Mouse (Mus musculus): ENCODE measurements around the gene Dcpp2. TPM values are rescaled to one million over a fixed set of nuclear protein-coding genes. Genes with fewer than 3 reads are reported as not detected.
"Not testable (repeated sequence)": the region's sequence is repeated elsewhere in the genome, so short reads cannot be mapped to it uniquely, and the experiment has no call there.

Gene Dcpp2
- total RNA-seq (2021) = not detected
- long read RNA-seq, experiment 1 = 0 reads
- long read RNA-seq, experiment 2 = 0 reads

DNA sequence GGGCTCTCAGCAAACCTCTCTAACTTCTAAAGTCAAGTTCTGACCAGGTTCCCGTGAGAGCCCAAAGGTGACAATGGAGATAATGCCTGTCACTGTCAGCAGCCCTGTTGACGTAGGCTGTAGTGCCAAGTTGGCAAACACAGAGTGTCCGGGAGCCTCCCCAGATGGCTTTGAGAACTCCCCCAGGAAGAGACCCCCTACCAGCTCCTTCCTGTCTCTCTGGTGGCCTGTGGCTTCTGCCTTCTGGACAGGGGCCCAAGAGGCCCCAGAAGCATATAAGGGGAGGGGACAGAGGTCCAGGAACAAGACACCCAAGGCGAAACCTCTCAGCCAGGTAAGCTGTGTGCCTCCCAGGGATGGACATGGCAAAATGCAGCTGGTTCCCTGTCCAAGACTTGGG, at the start of gene Dcpp2, which contains the start of gene Dcpp1:
TSS of gene Dcpp2 (plus strand) at position 305 of the 400 bp plus-strand sequence.
TSS of gene Dcpp1 (plus strand) at position 301 of the 400 bp plus-strand sequence.
- not testable (repeated sequence) for DNase-seq (ENCODE audit: low spot score in 2 of 2)

DNA sequence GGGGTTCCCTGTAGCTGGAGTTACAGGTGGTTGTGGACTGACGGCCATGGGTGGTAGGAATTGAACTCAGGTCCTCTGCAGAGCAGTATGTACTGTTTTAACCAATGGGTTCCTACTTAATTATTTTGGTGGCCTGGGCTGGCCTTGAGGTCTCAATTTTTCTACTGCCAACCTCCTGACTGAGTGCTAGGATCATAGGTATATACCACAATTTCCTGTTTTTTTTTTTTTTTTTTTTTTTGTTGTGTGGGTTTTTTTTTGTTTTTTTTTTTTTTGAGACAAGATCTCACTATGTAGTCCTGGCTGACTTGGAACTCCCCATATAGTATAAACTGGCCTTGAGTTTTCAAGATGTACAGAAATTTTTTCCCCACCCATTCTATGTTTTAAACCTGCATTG, 49.5 kb upstream of the Dcpp2 start:
- no peak for DNase-seq (ENCODE audit: low spot score in 2 of 2)

DNA sequence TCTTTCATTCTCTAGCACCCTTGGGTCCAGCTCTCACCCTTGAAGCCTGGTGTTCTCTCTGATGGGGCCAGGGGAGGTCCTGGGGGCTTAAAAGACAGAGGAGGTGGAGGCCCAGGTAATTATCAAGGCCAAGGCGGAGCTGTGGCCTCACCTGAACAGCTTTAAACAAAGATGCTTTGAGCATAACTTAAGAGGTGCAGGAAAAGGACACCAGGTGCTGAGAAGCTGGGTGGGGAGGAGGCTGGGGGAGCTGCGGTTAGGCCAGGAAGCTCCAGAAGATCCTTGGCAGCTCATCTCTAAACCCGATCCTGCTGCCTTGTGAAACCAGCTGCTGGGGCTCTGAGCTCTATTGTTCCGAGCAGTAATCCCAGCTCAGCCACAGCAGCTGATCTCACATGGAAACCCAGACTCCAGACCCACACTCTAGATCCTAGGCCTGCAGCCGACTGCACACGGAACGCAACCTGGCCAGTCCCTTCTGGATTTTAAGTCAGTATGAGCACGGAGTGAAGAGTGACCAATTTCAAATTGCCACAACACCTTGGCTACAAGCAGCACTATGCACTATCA, 44.6 kb upstream of the Dcpp2 start, which contains the start of gene Prss33:
TSS of gene Prss33 (minus strand) at position 51 of the 570 bp plus-strand sequence.
- DNase-seq (ENCODE audit: low spot score in 2 of 2) = no peak

DNA sequence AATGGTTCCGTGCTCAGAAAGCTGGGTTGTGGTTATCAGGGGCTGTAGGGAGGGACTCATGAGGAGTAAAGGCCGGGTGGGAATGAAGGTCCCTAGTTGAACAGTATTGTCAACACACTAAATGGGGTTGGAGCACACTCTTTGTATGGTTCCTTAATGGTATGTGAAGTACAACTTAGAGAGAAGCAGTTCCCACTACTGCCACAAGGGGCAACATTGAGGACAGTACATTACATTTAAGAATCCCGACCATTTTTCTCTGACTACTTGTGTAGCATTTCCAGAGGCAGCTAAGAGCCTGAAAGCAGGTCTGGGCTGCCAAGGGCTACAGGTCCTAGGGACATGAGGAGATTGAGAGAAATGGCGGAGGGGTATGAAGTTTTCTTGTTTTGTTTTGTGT, 39.5 kb upstream of the Dcpp2 start:
- no peak for DNase-seq (ENCODE audit: low spot score in 2 of 2)

DNA sequence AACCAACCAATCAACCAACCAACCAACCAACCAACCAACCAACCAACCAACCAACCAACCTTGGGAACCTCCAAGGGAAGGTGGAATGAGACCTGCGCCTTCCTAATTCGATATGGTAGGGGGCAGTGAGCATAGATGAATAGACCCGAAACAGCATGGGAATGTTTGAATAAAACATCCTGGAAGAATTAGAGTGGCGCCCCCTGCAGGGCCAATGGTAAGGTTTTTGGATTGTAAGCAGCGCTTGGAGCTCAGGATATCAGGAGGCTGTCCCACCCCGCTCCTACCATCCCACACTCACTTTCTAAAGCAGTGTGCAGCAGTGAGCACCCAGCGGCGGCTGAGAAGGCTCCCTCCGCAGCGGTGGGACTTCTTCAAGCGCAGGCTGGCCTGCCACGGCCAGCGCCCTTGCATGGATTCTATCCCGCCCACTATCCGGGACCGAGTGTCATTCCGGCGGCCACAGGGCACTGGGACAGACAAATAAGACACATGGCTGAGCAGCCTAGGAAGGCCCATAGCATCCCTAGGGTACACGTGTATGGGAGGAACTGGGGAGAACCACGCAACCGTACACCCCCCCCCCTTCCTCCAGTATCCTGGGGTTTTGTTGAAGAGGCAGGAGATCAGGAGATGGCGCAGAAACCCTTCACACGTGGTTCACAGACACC, 37.4 kb upstream of the Dcpp2 start:
- DNase-seq (ENCODE audit: low spot score in 2 of 2) = no peak

DNA sequence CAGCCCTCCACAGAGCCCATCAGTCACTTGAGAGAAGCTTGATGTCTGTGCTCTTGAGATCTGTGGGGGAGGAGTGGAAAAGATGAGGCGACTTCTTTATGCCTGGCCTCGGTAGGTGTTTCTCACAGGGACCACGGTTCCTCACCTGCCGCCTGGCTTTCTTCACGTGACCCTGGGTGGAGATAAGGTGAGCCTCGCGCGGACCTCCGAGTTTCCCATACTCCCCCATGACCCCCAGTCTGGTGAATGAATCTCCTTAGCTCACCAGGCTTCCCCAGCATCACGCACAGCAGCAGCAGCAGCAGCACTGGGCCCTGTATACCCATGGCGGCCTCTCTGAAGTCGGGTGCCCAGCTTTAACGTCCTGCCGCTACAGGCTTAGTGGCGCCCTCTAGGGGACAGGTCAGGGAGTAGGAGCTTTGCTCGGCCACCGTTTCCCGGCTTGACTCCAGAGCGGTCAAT, 36.8 kb upstream of the Dcpp2 start, which contains the start of the genes Prss32 and Prss41:
TSS of gene Prss32 (plus strand) at position 44 of the 462 bp plus-strand sequence.
TSS of gene Prss41 (minus strand) at position 361 of the 462 bp plus-strand sequence.
- DNase-seq (ENCODE audit: low spot score in 2 of 2) = peak in 1 of 2 experiments; percentile 43

DNA sequence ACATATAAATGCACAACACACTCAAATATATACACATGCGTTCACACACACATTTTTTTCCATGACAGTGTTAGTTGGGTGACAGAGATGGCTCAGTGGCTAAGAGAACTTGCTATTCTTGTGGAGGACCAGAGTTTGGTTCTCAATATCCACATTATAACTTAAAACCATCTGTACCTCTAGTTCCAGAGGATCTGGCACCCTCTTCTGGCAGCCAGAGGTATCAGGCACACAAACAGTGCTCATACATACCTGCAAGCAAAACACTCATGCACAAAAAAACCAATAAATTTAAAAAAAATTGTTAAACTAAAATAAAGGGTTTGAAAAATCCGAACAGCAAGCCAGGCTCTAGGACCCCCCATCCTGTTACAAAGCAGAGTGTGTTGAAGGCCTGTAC, 30.7 kb upstream of the Dcpp2 start:
- DNase-seq (ENCODE audit: low spot score in 2 of 2) = no peak

DNA sequence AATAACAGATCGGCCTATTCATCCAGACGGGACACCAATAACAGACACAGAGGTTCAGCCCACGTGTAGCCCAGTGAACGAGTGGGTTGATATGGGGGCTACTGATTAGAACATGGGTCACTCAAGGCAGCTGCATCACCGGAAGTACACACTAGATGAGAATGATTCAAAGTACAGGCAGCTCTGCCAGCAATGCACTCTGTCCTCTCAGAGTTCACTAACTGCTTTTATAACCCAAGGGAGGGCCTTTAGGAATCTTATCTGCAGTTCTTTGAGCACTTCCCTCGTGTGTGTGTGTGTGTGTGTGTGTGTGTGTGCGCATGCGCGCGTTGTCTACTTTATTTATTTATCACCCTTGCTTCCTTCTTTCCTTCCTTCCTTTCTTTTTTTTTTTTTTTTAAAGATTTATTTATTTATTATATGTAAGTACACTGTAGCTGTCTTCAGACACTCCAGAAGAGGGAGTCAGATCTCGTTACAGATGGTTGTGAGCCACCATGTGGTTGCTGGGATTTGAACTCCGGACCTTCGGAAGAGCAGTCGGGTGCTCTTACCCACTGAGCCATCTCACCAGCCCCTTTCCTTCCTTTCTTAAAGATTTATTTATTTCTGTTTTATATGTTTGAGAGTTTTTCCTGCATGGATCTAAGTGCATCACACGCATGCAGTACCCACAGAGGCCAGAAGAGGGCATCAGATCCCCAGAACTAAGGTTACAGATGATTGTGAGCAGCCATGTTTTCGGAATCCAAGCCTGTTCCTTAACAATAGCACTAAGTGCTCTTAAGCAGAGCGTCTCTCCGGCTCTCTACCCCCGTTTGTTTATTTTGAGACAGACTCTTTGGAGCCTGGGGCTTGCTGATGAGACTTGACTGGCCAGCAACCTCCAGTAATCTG, 29.6 kb upstream of the Dcpp2 start:
- peak; percentile 20 to 43 for DNase-seq (ENCODE audit: low spot score in 2 of 2)

DNA sequence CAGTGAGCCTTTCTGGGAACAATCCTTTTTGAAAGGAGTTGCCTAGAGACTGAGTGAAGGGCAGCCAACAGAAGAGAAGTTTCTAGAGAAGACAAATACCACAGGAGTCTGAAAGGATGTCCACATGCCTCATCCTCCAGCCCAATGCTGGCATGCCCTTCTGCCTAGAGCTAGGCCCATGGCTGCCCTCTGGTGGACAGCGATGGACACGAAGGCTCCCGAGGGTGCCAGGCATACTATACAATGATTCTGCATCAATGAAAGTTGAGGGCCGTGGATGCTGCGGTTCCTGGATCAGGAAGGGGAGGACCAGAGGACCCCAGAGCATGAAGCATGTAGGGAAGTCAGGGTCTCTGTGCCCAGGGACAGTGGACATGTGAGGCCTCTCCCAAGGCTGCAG, 27.4 kb upstream of the Dcpp2 start:
- peak in 1 of 2 experiments; percentile 26 for DNase-seq (ENCODE audit: low spot score in 2 of 2)

DNA sequence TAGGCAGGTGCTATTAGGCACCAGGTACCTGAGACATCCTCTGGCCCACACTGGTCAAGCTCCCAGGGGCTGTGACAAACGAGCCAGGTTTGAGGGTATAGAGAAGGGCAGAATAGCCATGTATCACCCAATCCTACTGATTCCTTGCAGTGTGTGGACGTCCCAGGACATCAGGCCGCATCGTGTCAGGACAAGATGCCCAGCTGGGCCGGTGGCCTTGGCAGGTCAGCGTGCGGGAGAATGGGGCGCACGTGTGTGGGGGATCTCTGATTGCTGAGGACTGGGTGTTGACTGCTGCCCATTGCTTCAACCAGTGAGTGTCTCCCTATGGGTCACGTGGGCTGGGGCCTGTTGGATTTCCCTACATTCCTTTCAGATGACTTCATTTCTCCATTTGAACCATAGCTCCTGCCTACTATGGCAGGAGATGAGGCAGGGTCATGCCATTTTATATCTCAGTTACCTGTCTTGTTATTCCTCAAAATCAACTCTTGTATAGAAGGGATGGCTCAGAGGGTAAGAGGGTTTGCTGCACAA, 26.4 kb upstream of the Dcpp2 start:
- no peak for DNase-seq (ENCODE audit: low spot score in 2 of 2)

DNA sequence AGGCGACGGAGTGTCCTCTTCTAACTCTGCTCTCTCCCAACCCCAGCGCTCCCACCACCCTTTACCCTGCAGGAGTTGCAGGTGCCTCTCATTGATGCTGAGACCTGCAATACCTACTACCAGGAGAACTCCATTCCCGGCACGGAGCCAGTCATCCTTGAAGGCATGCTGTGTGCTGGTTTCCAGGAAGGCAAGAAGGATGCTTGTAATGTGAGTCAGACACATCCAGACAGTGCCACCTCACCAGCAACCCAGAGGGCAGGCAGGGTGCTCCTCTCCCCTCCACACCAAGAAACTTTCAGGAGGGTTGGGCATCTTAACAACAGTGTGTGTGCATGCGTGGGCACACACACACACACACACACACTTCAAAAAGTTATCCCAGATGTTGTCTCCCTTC, 23.5 kb upstream of the Dcpp2 start:
- no peak for DNase-seq (ENCODE audit: low spot score in 2 of 2)

DNA sequence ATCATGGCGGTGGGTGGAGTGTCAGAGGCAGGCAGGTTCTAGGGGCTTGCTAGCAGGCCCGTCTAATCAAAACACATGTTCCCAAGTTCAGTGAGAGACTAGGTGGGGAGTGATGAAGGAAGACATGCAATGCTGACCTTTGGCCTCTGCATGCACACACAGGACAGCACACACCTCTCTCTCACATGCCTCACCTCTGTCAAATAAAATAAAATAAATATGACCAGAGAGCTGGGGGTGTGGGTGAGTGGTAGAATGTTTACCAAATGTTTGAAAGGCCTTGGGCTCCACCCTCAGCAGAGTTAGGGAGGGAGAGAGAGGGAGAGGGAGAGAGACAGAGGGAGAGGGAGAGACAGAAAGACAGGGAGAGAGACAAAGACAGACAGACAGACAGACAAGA, 22.8 kb upstream of the Dcpp2 start:
- DNase-seq (ENCODE audit: low spot score in 2 of 2) = no peak

DNA sequence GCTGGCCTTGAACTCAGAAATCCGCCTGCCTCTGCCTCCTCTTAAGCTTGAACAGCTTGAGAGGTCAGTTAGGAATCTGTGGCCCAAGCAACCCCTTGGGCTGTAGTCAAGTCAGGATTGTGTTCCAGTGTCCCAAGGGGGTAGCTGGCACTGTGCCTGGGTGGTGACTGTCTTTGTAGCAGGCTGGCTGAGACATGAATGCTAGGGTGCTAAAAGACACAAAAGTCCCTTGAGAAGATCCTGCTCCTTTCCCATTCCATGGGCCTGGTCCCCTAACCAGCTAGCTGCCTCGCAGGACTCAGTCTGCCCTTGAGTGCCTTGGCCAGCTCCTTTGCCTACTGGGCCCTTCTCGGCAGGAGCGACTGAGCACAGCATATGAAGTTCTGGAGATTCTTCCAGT, 17.8 kb upstream of the Dcpp2 start:
- no peak for DNase-seq (ENCODE audit: low spot score in 2 of 2)

DNA sequence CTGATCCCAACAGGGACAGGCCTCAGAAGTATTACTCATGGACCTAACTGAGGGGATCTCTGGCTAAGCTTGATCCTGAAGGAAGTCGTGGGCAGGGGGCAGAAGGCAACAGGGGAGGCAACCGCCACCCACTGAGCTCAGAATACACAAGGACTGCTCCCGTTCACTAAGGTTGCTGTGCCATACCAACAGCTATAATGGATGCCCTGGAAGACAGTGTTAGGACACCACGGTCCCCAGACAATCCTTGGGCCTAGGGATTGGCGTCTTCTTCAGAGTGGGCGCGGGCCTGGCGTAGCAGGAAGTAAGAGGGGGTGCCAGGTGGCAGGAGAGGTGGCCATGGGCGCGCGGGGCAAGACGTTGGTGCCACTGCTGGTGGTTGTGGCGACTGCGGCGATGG, 12.9 kb upstream of the Dcpp2 start, which contains the start of gene Prss21:
TSS of gene Prss21 (plus strand) at position 301 of the 400 bp plus-strand sequence.
- no peak for DNase-seq (ENCODE audit: low spot score in 2 of 2)

DNA sequence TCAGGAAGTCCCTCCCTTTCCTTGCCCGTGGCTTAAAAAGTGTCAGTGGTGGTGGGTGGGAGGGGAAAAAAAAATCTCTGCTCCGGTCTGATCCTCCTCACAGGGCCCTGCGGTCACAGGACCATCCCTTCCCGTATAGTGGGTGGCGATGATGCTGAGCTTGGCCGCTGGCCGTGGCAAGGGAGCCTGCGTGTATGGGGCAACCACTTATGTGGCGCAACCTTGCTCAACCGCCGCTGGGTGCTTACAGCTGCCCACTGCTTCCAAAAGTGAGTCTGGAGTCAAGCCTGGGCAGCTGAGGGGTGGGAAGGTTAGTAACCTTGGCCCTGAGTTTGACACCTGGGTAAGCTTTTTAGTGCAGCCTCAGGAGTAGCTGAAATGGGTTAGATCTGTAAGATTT, 12.2 kb upstream of the Dcpp2 start:
- no peak for DNase-seq (ENCODE audit: low spot score in 2 of 2)

DNA sequence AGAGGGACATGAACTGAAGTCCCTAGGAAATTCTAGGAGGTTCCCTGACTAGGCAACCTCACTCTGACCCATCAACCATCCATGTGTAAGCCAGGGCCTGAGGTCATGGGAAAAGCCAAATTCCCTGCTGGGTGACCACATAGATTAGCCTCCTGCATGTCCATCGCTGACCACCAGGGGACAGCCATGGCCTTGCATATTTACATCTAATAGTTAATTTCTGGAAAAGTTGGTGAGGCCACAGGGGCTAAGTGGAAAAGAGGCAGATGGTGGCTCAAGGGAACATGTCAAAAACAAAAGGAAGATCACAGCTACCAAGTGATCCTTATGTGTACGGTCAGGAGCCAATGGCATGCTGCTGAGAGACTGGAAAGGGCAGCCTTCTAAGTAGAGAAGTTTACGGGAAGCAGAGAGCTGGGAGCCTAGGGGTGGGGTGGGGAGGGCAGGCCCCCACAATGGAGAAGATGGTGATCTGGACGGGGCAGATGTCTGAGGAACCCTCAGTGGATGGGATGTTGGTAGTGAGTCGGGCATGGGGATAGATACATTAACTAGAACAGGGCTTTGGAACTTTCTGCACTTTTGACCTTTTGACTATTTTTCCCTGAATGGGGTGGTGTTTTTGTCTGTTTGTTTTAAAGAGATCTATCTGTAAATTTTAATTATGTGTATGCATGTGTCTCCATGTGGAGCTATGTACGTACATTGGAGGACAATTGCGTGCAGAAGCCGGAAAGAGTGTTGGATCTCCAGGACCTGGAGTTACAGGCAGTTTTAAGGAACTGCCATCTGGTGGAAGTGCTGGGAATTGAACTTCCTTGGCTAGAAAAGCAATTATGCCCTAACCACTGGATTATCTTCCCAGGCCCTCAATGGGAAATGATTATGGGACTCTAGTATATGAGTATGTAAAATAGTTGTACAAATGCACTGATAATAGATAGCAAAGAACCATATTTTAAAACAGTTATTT, 6.5 kb upstream of the Dcpp2 start:
- no peak for DNase-seq (ENCODE audit: low spot score in 2 of 2)

DNA sequence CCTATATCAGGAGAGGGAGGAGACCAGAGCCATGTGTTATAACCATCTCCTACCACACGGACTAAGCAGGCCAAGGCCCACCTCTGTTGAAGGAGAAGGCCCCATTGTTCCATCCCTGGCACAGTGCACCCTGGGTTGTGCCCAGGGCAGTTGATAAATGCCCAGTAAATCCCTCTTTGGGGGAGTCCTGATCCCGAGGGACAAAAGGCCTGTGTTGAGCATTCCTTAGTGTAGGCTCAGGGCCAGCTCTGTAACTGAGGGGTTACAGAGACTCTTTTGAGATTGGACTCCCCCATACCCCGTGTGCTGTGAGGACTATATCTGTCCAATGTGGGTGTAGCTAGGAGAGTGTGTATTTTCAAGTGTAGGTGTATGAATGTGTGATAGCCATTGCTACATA, 3.9 kb upstream of the Dcpp2 start:
- no peak for DNase-seq (ENCODE audit: low spot score in 2 of 2)

DNA sequence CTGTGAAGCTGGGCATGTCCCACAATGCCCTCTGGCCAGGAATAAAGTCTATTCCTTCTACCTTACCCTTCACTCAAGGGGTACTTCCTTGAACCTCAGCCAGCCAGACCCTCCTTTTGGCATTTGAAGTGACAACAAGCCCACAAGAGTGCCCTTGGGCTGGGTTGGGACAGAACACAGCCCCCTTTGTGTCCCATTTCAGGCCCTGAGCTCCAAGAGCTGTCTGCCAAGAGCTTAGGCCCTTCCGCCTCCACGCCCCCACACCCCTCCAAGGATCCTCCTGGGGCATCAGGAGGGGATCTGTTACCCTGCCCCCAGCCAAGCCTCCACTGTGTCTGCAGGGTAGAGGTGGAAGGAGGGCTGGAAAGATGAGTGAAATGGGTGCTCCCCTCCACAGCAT, 3.5 kb upstream of the Dcpp2 start:
- no peak for DNase-seq (ENCODE audit: low spot score in 2 of 2)

DNA sequence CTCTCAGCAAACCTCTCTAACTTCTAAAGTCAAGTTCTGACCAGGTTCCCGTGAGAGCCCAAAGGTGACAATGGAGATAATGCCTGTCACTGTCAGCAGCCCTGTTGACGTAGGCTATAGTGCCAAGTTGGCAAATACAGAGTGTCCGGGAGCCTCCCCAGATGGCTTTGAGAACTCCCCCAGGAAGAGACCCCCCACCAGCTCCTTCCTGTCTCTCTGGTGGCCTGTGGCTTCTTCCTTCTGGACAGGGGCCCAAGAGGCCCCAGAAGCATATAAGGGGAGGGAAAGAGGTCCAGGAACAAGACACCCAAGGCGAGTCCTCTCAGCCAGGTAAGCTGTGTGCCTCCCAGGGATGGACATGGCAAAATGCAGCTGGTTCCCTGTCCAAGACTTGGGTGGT, 36.5 kb downstream of the Dcpp2 start, which contains the start of gene Dcpp3:
TSS of gene Dcpp3 (plus strand) at position 301 of the 400 bp plus-strand sequence.
- DNase-seq (ENCODE audit: low spot score in 2 of 2) = not testable (repeated sequence)

DNA sequence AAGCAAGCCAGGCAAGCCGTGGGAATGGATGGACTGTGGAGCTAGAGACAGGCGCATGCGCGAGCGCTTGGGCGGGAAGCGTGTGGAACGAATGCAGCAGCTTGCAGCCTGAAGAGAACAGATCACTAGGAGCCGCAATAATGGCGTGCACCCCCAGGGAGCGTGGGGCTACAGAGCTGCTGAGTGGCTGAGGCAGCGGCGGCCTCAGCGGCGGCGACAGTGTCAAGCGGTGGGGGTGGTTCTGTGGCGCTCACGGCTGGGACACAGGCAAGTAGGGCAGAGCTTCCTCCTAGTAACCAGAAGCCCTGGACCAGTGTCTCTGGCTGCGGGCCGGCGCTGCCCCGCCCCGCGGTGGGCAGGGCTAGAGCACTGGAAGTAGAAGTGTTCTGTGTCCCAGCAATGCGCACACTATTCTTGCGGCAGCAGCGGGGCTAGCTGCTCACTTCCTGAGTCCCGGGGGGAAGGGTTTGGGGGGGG, 43.9 kb downstream of the Dcpp2 start:
- DNase-seq (ENCODE audit: low spot score in 2 of 2) = peak; percentile 58 to 86

Data from adrenal gland, postnatal 4 days (tissue).